Comparison of ENCODE assay signal across 25 mouse cellular contexts in the genomic region with DNA sequence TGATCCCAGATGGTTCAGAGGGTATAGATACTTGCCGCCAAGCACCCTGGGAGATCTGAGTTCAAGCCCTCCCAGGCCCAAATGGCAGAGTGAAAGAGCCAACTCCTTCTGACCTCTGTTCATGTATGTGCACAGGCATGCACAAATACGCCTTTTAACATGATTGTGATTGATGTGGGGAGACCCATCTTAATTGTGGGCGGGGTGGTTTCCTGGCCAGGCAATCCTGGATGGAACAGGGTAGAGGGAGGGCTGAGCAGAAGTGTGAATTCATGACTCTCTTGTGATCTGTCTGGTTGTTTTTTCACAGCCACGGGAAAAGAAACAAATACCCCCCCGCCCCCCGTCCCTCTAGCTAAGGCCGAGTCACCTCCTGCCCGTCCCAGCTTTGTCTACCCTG. TPM values are rescaled to one million over a fixed set of nuclear protein-coding genes. Genes with fewer than 3 reads are reported as not detected.
"Had no signal": no experiment of that assay in that cellular context is flagged by ENCODE, and none has a peak within 500 bp of the region (broad histone marks: within the 10 kb centered on the region; RNA-seq: fewer than 3 reads in every experiment).

No protein-coding gene starts in this region.

- ATAC-seq: intestine, postnatal 0 days; liver, embryonic 12.5 days; midbrain, embryonic 16.5 days had no signal

- H3K4me2 ChIP-seq: limb, embryonic 13.5 days; liver, embryonic 12.5 days; liver, embryonic 15.5 days; lung, embryonic 15.5 days; midbrain, embryonic 12.5 days; neural tube, embryonic 12.5 days; neural tube, embryonic 15.5 days had no signal

- H3K9me3 ChIP-seq: limb, embryonic 13.5 days; liver, embryonic 12.5 days; liver, embryonic 15.5 days; lung, embryonic 15.5 days; midbrain, embryonic 12.5 days; neural tube, embryonic 12.5 days; neural tube, embryonic 15.5 days had no signal

- H3K27ac ChIP-seq: kidney, postnatal 0 days; layer of hippocampus, adult 2 months; left cerebral cortex, adult 2 months; limb, embryonic 13.5 days; liver, embryonic 12.5 days; liver, embryonic 15.5 days; lung, embryonic 15.5 days; midbrain, embryonic 12.5 days; neural tube, embryonic 12.5 days; neural tube, embryonic 15.5 days had no signal

- H3K9ac ChIP-seq: limb, embryonic 13.5 days; liver, embryonic 12.5 days; liver, embryonic 15.5 days; lung, embryonic 15.5 days; midbrain, embryonic 12.5 days; neural tube, embryonic 12.5 days; neural tube, embryonic 15.5 days had no signal

- DNase-seq: kidney, adult 2 months; kidney, postnatal 25 days; layer of hippocampus, adult 9-11 months; layer of hippocampus, postnatal 36 days; liver; lung, adult 18-20 months; lung, postnatal 14 days; lung, postnatal 4 days; retina, postnatal 1 day; thymus, postnatal 4 days had no signal

- H3K27me3 ChIP-seq: limb, embryonic 13.5 days; lung, embryonic 15.5 days had no signal

- H3K4me1 ChIP-seq: lung, embryonic 15.5 days had no signal

- H3K4me3 ChIP-seq: layer of hippocampus, adult 2 months; left cerebral cortex, adult 2 months; limb, embryonic 13.5 days; liver, embryonic 12.5 days; liver, embryonic 15.5 days; lung, embryonic 15.5 days; midbrain, embryonic 12.5 days; myocyte; neural tube, embryonic 12.5 days; neural tube, embryonic 15.5 days had no signal

- H3K36me3 ChIP-seq: limb, embryonic 13.5 days; liver, embryonic 12.5 days; liver, embryonic 15.5 days; lung, embryonic 15.5 days; midbrain, embryonic 12.5 days; neural tube, embryonic 12.5 days; neural tube, embryonic 15.5 days had no signal

RNA-seq across cellular contexts. Expression of a gene that starts 12.8 kb away (rescaled TPM):
- polyA plus RNA-seq: liver, embryonic 12.5 days; small intestine, adult 2 months had no signal

RNA-seq across cellular contexts. Expression of a gene that starts 22.4 kb away (rescaled TPM):
- polyA plus RNA-seq: large intestine, adult 2 months; midbrain, embryonic 16.5 days; neural tube, embryonic 12.5 days; neural tube, embryonic 15.5 days; small intestine, adult 2 months had no signal
